Mouse (Mus musculus) heart, postnatal 4 days (tissue): ENCODE results near the gene Rdh13. TPM values are rescaled to one million over a fixed set of nuclear protein-coding genes. Genes with fewer than 3 reads are reported as not detected.
"Not testable (repeated sequence)": the region's sequence is repeated elsewhere in the genome, so short reads cannot be mapped to it uniquely, and the experiment has no call there.

Experiments used
- DNase-seq: peaks from one replicate; pipeline ENCODE4 v3.0.0; 2021
- microRNA-seq, 2 experiments: library from miRNA; unstranded; fragments of <30 nt; microRNA quantifications; one replicate each; pipeline ENCODE4 v1.2.0; 2021 to 2022
- total RNA-seq, 2 experiments: library from RNA; stranded (reverse); gene quantifications; 2 replicates each; pipeline ENCODE4 v1.2.3; 2021

The Rdh13 gene
- total RNA-seq, 2 experiments from 2014 or later: 30.4 to 36.4 TPM

DNA sequence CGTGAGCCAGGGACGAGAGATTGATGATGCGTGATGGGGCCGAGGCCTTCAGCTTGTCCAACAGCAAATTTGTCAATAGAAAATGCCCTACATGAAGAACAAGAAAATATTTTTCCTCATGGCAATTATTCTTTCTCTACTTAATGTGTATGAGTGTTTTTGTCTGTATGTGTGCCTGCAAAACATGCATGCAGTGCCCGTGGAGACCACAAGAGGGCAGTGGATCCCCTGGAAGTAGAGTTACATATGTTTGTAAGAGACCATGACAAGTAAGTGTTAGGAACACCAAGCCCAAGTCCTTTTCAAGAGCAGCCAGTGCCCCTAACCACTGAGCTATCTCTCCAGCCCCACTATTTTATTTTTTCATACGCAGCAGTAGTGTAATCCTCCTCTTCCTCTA is 13.9 kb downstream of the Rdh13 start:
- DNase-seq: peak; percentile 85

DNA sequence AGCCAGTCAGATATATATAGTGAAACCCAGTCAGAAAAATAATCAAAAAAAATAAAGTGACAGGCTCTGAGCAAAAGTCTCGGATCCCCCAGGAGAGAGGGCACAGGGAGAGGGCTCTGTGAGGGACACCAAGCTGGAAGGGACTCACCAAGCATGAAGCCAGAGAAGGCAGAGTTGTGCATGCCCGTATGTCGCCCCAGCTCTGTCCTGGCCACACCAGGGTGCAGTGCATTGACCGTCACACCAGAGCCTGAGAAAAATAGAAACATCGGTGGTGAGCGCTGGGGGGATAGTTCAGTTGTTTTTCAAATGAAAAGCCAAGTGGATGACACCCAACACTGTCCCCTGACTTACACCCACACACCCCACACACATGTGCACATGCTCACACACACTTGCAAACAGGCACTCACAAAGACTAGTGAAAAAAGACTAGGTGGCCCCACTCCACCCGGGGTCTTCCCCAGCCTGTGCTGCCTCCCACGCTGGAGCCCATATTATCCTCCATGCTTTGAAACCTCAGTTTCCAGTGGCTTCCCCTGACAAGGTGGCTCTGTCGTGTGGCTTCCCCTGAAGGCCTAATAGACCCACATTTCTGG is 15.1 kb downstream of the Rdh13 start:
- DNase-seq: no peak

DNA sequence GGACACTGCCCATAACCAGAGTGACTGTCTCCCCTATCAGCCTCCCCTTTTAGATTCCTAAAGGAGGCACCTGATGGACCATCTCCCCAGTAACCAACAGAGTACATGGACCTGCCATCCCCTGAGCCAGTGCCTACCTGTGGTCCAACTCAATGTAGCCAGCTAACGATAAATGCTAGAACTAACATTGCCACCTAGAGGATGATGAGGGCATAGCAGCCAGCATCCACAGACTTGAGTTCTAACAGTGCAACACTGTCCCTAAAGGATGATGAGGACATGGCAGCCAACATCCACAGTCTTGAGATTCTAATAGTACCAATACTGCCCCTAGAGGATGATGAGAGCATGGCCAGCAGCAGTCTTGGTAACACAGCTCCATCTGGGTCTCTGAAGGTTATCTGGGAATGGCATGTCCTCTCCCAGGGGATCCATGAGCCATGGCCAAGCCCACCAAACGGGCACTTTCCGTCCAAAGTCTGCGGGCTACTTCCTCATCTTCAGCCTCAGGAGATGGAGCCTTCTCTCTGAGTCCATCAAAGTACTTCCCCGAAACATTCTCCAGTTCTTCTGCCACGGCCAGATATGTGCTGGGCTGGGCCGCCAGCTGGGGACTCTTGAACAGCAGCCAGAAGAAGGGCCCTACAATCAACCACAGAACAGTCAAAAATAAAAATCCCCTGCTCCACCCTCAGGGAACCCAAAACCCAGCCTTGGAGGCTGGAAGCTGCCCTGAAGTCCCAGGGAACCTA is 18.1 kb downstream of the Rdh13 start:
- peak; percentile 90 for DNase-seq

DNA sequence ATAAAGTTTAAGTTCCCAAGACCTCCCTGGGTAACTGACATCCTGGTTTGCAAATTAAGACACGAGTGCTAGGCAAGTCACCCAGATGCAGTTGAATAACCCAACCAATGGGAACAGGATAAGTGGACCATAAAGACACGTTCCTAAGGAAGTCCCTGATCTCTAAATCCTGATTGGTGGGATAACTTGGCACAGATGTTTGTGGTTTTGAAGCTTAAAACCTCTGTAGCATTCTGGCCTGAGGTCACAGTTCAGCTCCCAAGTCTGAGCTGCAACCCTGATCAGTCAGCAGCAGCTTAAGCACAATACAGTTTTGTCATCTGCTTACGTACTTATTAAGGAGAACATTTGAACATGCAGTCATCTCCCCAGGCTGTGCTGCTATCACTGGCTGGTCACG is 25.2 kb downstream of the Rdh13 start:
- no peak for DNase-seq

DNA sequence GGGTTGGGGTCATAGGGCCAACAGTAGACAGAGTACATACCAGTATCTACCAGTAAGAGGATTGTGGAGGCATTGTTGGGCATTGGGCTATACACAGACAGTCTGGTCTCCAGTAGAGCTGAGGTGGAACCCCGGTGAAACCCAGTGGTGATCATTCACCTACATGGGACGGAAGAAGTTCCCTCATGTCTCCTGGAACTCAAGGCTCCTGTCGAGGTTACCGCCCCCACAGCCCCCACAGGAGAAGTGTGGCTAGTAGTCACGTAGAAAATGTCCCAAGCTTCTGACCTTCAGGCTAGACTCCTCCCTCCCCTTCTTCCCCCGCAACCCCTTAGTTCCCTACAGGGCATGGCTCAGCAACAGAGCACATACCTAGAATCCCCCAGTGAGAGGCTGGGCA is 25.8 kb downstream of the Rdh13 start:
- no peak for DNase-seq

DNA sequence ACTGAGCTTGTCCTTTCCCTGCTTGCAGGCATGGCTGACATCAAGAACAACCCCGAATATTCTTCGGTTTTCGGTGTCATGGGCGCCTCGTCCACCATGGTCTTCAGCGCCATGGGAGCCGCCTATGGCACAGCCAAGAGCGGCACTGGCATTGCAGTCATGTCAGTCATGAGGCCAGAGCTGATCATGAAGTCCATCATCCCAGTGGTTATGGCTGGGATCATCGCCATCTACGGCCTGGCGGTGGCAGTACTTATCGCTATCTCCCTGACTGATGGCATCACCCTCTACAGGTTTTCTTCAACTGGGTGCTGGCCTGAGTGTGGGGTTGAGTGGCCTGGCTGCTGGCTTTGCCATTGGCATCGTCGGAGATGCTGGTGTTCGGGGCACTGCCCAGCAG is 33.0 kb downstream of the Rdh13 start:
- DNase-seq: not testable (repeated sequence)

DNA sequence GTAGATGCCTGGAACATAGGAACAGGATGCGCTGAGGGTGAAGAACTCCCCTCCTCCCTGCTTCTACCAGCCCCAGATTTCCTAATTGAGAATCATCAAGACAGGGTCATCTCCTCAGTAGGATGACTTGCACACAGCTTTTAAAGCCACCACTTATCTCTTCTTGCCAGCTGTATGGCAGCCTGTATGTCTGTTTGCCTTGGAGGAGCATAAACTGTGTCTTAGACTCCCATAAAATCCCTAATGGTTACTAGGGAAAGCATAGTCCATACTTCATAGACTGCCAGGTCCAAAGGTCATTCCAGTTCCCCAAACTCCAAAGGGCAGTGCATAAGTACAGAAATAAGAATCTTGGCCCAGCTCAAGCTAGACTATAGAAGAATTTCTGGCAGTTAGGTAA is 47.7 kb downstream of the Rdh13 start, which contains the start of gene Gp6:
Gp6 (minus strand) TSS at position 15 of the 400 bp plus-strand sequence.
- no peak for DNase-seq

Small RNA genes within 50 kb of the gene (microRNA-seq; reads per million reads assigned to microRNA genes)
- 0 reads per million in 2 experiments for gene Gm24605
- gene Gm24752: 0 reads per million in 2 experiments
- gene Gm25349: 0 reads per million in 2 experiments

Other genes with a start within 250 kb of the Rdh13 start
- gene Lilra5, start 207.9 kb downstream of the Rdh13 start, total RNA-seq: under 1 TPM; 0.21 to 0.32 TPM
- gene Ncr1, start 107.9 kb downstream of the Rdh13 start, total RNA-seq: not detected
- gene Gp6, start 47.9 kb downstream of the Rdh13 start, total RNA-seq: under 1 TPM; 0.07 TPM
- 1 to 10 TPM; 1.6 to 2.7 TPM for gene Eps8l1, start 15.0 kb upstream of the Rdh13 start, total RNA-seq
- 10 to 100 TPM; 89.8 to 92.3 TPM for gene Ppp1r12c, start 56.0 kb upstream of the Rdh13 start, total RNA-seq
- gene Tnnt1, start 70.7 kb upstream of the Rdh13 start, total RNA-seq: 10 to 100 TPM; 48.7 to 59.0 TPM
- 1,000 to 10,000 TPM; 4,693 to 5,168 TPM for gene Tnni3, start 78.6 kb upstream of the Rdh13 start, total RNA-seq
- under 1 TPM; 0.41 to 0.57 TPM for gene Dnaaf3, start 86.8 kb upstream of the Rdh13 start, total RNA-seq
- gene Syt5, start 101.9 kb upstream of the Rdh13 start, total RNA-seq: 1 to 10 TPM; 1.1 to 1.5 TPM
- gene Ptprh, start 158.4 kb upstream of the Rdh13 start, total RNA-seq: not detected
- 1 to 10 TPM; 6.6 to 8.5 TPM for gene Tmem86b, start 185.8 kb upstream of the Rdh13 start, total RNA-seq
- gene Ppp6r1, start 213.4 kb upstream of the Rdh13 start, total RNA-seq: 10 to 100 TPM; 79.1 to 81.3 TPM
- 10 to 100 TPM; 51.5 to 54.7 TPM for gene Hspbp1, start 239.4 kb upstream of the Rdh13 start, total RNA-seq
- gene Brsk1, start 245.0 kb upstream of the Rdh13 start, total RNA-seq: 1 to 10 TPM; 4.1 to 5.9 TPM